Mouse (Mus musculus): Measurements from ENCODE around the gene D6Wsu163e. TPM values are rescaled to one million over a fixed set of nuclear protein-coding genes. Genes with fewer than 3 reads are reported as not detected.

D6Wsu163e gene
- polyA plus RNA-seq, 1 experiment from 2014 or later, result 29.2 TPM

- Histone ChIP-seq H3K27ac (no peak within 1 kb of the TSS), H3K9me3 (no peaks in the 10 kb centered on the region), H3K36me3 (replicated peaks) (no peaks in the 10 kb centered on the region), H3K4me1 (peaks cover 3% of the 10 kb centered on the region; the same call in 1 of the 2 replicates), H3K4me3 (no peak within 1 kb of the TSS), H3K27me3 (replicated peaks) (no peaks in the 10 kb centered on the region), H3K9ac (no peak within 1 kb of the TSS), H3K4me2 (no peak within 1 kb of the TSS)
- ATAC-seq (replicated peaks), result no peak
- WGBS, result 85% methylated on average over 26 of the region's 26 CpGs
These were observed 75.4 kb downstream of the D6Wsu163e start, which contains the start of gene Fgf6 for GRCm38 (mm10) chr6:127014906-127015770. Gene Fgf6, plus strand, starts transcription at chr6:127015586.

- Histone ChIP-seq H3K36me3 (replicated peaks) (no peaks in the 10 kb centered on the region), H3K4me3 (no peak overlapping the region), H3K4me2 (no peak overlapping the region), H3K9me3 (no peaks in the 10 kb centered on the region), H3K27me3 (replicated peaks) (no peaks in the 10 kb centered on the region), H3K4me1 (peaks cover 3% of the 10 kb centered on the region; the same call in 1 of the 2 replicates), H3K9ac (no peak overlapping the region), H3K27ac (no peak overlapping the region)
- no peak for ATAC-seq (replicated peaks)
- 8% methylated on average over 6 of the region's 6 CpGs for WGBS
These were observed 79.5 kb downstream of the D6Wsu163e start for GRCm38 (mm10) chr6:127019254-127019653.

GRCm38 (mm10) chr6:127020431-127020830 lies 80.7 kb downstream of the D6Wsu163e start:
- ATAC-seq (replicated peaks), result 0 out of 2 replicates have a peak, but pooled peaks have one; percentile 39
- H3K4me3 ChIP-seq, result no peak overlapping the region
- H3K27ac ChIP-seq, result no peak overlapping the region
- H3K36me3 ChIP-seq (replicated peaks), result no peaks in the 10 kb centered on the region
- H3K9ac ChIP-seq, result no peak overlapping the region
- no peaks in the 10 kb centered on the region for H3K9me3 ChIP-seq
- peaks cover 3% of the 10 kb centered on the region; the same call in 1 of the 2 replicates for H3K4me1 ChIP-seq
- no peaks in the 10 kb centered on the region for H3K27me3 ChIP-seq (replicated peaks)
- H3K4me2 ChIP-seq, result no peak overlapping the region
- WGBS, result 15% methylated on average over 13 of the region's 13 CpGs

- Histone ChIP-seq H3K36me3 (replicated peaks) (no peaks in the 10 kb centered on the region), H3K27ac (no peak overlapping the region), H3K4me2 (no peak overlapping the region), H3K4me3 (no peak overlapping the region), H3K9ac (no peak overlapping the region), H3K9me3 (no peaks in the 10 kb centered on the region), H3K27me3 (replicated peaks) (no peaks in the 10 kb centered on the region), H3K4me1 (no peaks in the 10 kb centered on the region)
- WGBS, result 72% methylated on average over 7 of the region's 7 CpGs
- no peak for ATAC-seq (replicated peaks)
These were observed 85.1 kb downstream of the D6Wsu163e start for GRCm38 (mm10) chr6:127024836-127025235.

Other genes starting within 250 kb of the D6Wsu163e start
- 17.8 and 20.4 TPM in 2 replicates for gene Kcna6, start 199.3 kb upstream of the D6Wsu163e start, polyA plus RNA-seq (2015; fragmentation: Nextera tagmentation; extraction: Ambion mirVana)
- gene Ndufa9, start 90.8 kb upstream of the D6Wsu163e start, polyA plus RNA-seq (2015; fragmentation: Nextera tagmentation; extraction: Ambion mirVana), result 171 and 174 TPM in 2 replicates
- 0.10 and 0.26 TPM in 2 replicates for gene Akap3, start 86.9 kb upstream of the D6Wsu163e start, polyA plus RNA-seq (2015; fragmentation: Nextera tagmentation; extraction: Ambion mirVana)
- gene Dyrk4, start 18.1 kb upstream of the D6Wsu163e start, polyA plus RNA-seq (2015; fragmentation: Nextera tagmentation; extraction: Ambion mirVana), result not detected in 2 replicates
- 14.2 and 14.6 TPM in 2 replicates for gene Rad51ap1, start 375 bp upstream of the D6Wsu163e start, polyA plus RNA-seq (2015; fragmentation: Nextera tagmentation; extraction: Ambion mirVana)
- not detected in 2 replicates for gene Fgf6, start 75.6 kb downstream of the D6Wsu163e start, polyA plus RNA-seq (2015; fragmentation: Nextera tagmentation; extraction: Ambion mirVana)
- 0.27 and 0.33 TPM in 2 replicates for gene Fgf23, start 132.9 kb downstream of the D6Wsu163e start, polyA plus RNA-seq (2015; fragmentation: Nextera tagmentation; extraction: Ambion mirVana)
- gene Tigar, start 169.6 kb downstream of the D6Wsu163e start, polyA plus RNA-seq (2015; fragmentation: Nextera tagmentation; extraction: Ambion mirVana), result 6.5 and 7.1 TPM in 2 replicates
- gene Ccnd2, start 212.2 kb downstream of the D6Wsu163e start, polyA plus RNA-seq (2015; fragmentation: Nextera tagmentation; extraction: Ambion mirVana), result 320 and 370 TPM in 2 replicates